Mouse (Mus musculus) G1E (cell line): ENCODE results near the gene Cat. TPM values are rescaled to one million over a fixed set of nuclear protein-coding genes. Genes with fewer than 3 reads are reported as not detected.
A peak's percentile ranks its signal among the peaks of the same experiment; 100 is the strongest.

ENCODE experiments used
- ATAC-seq: 2 replicates; pipeline ENCODE4 v1.8.0; 2016; ENCODE audit warnings: mild to moderate bottlenecking; ENCODE audit not compliant: insufficient number of reproducible peaks, poor library complexity, low FRiP score, severe bottlenecking; ENCODE audit errors: extremely low read depth
- DNase-seq: peaks from one replicate; pipeline ENCODE4 v3.0.0; 2012; ENCODE audit warnings: low spot score
- H3K27me3 ChIP-seq: 2 replicates; pipeline ENCODE4 v1.6.1; 2012; ENCODE audit warnings: mild to moderate bottlenecking, low read length, inconsistent platforms; ENCODE audit not compliant: insufficient read depth
- H3K36me3 ChIP-seq: replicated peaks from 2 replicates; pipeline ENCODE3; 2012; ENCODE audit warnings: mild to moderate bottlenecking, inconsistent platforms
- H3K4me1 ChIP-seq: 2 replicates; pipeline ENCODE4 v1.6.1; 2012; ENCODE audit warnings: low read depth, low read length, inconsistent platforms, mixed read lengths; ENCODE audit not compliant: insufficient read depth
- H3K4me3 ChIP-seq: 2 replicates; pipeline ENCODE4 v1.5.1; 2012; ENCODE audit warnings: low read depth, mild to moderate bottlenecking, inconsistent platforms, low read length, moderate library complexity, mixed read lengths
- H3K9me3 ChIP-seq: replicated peaks from 2 replicates; pipeline ENCODE4 v1.6.1; 2012; ENCODE audit warnings: inconsistent platforms
- CTCF ChIP-seq: IDR thresholded peaks from 2 replicates; pipeline ENCODE4 v1.5.1; 2012; ENCODE audit warnings: low read depth, low read length, inconsistent platforms, mixed read lengths
- GATA1 ChIP-seq: IDR thresholded peaks from 2 replicates; pipeline ENCODE4 v1.6.1; 2012; ENCODE audit warnings: borderline replicate concordance, low read length, inconsistent platforms, mixed read lengths
- GATA2 ChIP-seq: IDR thresholded peaks from 2 replicates; pipeline ENCODE4 v1.6.1; 2012; ENCODE audit warnings: low read depth, low read length, inconsistent platforms, borderline replicate concordance
- POLR2AphosphoS5 ChIP-seq: IDR thresholded peaks from 2 replicates; pipeline ENCODE4 v1.6.1; 2012; ENCODE audit warnings: low read depth, low read length, inconsistent platforms; ENCODE audit not compliant: insufficient replicate concordance
- TAL1 ChIP-seq: conservative IDR thresholded peaks from 2 replicates; pipeline ENCODE4 v1.6.1; 2012; ENCODE audit warnings: low read depth, low read length, inconsistent platforms, mixed read lengths
- polyA plus RNA-seq: library from polyadenylated mRNA; stranded (reverse); fragments of >175 nt; gene quantifications from 2 replicates; pipeline ENCODE4 v1.2.3, GENCODE M21; 2012
- total RNA-seq, 2 experiments: library from RNA; stranded (forward) in 1 of 2; stranded (reverse) in 1 of 2; fragments of 200-1000 nt in 1 of 2; fragments of >200 nt in 1 of 2; fragmentation: Nextera tagmentation in 1 of 2; gene quantifications; 2 replicates each; pipeline ENCODE4 v1.2.3; 2014 to 2017

Gene Cat
- total and polyA plus RNA-seq, 3 experiments = 122 to 325 (median 144) TPM

DNA sequence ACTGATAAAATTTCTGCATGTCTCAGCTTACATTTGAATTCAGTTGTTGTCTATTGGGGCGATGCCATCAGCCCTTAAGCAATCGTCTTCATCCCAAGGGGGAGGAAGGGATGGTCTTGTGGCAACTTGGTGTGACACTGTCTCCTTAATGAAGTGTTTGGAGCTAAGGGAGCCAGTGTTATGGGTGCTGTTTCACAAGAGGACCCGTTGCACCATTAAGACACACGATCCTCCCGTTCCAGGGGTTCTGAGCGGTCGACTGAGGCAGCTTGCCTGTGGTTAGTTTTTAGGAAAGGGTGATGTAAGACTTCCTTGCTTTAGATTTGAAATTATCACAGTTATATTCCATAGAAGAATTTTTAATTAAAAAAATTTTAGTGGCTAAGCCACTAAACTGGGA, 35.1 kb downstream of the Cat start:
- H3K27me3 ChIP-seq = peaks cover 7% of the 10 kb centered on the region
- DNase-seq = no peak
- H3K4me1 ChIP-seq = peaks cover 1% of the 10 kb centered on the region; the same call in 1 of the 2 replicates
- TF ChIP-seq POLR2AphosphoS5 = no peak
- no peak for TF ChIP-seq TAL1
- H3K4me3 ChIP-seq = no peak overlapping the region
- peaks cover 36% of the 10 kb centered on the region for H3K36me3 ChIP-seq
- ATAC-seq = no peak
- no peaks in the 10 kb centered on the region for H3K9me3 ChIP-seq

- H3K36me3 ChIP-seq = peaks cover 29% of the 10 kb centered on the region
- peaks cover 1% of the 10 kb centered on the region; the same call in 1 of the 2 replicates for H3K4me1 ChIP-seq
- no peak for ATAC-seq
- no peak for DNase-seq
- no peaks in the 10 kb centered on the region for H3K9me3 ChIP-seq
- peaks cover 10% of the 10 kb centered on the region for H3K27me3 ChIP-seq
- no peak for TF ChIP-seq CTCF
- no peak for TF ChIP-seq GATA2
- TF ChIP-seq POLR2AphosphoS5 = no peak
- TF ChIP-seq GATA1 = no peak
- no peak for TF ChIP-seq TAL1
- no peak overlapping the region for H3K4me3 ChIP-seq
These were observed 35.9 kb downstream of the Cat start for GRCm38 (mm10) chr2:103448947-103449560.

GRCm38 (mm10) chr2:103446326-103446725, 38.6 kb downstream of the Cat start:
- ATAC-seq (no peak), DNase-seq (no peak)
- Histone ChIP-seq H3K4me1 (peaks cover 1% of the 10 kb centered on the region; the same call in 1 of the 2 replicates), H3K4me3 (no peak overlapping the region), H3K9me3 (no peaks in the 10 kb centered on the region), H3K27me3 (peaks cover 26% of the 10 kb centered on the region), H3K36me3 (peaks cover 2% of the 10 kb centered on the region)
- TF ChIP-seq GATA1 (no peak), CTCF (no peak)

DNA sequence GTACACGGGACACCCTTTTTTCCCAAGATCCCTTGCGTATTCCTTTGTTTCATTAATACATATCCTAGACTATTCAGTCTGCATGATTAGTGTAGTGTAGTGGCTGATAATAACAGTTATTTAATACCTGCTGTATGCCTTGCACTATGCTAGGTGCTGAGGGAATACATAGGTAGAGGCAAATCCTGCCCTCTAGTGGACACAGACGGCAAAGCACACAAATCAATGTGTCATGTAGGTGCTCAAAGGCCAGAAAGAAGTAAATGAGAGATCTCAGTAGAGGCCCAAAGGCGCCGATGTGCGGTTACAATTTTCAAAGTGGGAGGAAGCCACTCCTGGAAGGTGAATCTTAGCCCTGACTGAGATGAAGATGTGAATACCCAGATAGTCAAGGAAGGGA, 39.2 kb downstream of the Cat start:
- TF ChIP-seq GATA2 (no peak), POLR2AphosphoS5 (no peak), TAL1 (no peak), GATA1 (no peak), CTCF (peak; percentile 86)

GRCm38 (mm10) chr2:103439710-103440109, 45.2 kb downstream of the Cat start:
- Histone ChIP-seq H3K4me3 (no peak overlapping the region), H3K4me1 (peaks cover 7% of the 10 kb centered on the region; the same call in 1 of the 2 replicates), H3K27me3 (peaks cover 55% of the 10 kb centered on the region), H3K36me3 (no peaks in the 10 kb centered on the region), H3K9me3 (no peaks in the 10 kb centered on the region)
- ATAC-seq (peak; percentile 22; the same call in 1 of the 2 replicates), DNase-seq (peak; percentile 26)
- TF ChIP-seq GATA1 (no peak), CTCF (peak; percentile 49; the same call in 1 of the 2 replicates)

More for the DNA sequence above, 39.2 kb downstream of the Cat start:
- no peaks in the 10 kb centered on the region for H3K9me3 ChIP-seq
- H3K36me3 ChIP-seq = no peaks in the 10 kb centered on the region
- peaks cover 1% of the 10 kb centered on the region; the same call in 1 of the 2 replicates for H3K4me1 ChIP-seq
- H3K4me3 ChIP-seq = no peak overlapping the region
- H3K27me3 ChIP-seq = peaks cover 26% of the 10 kb centered on the region
- ATAC-seq (0 out of 2 replicates have a peak, but pooled peaks have one; percentile 34), DNase-seq (peak; percentile 10)

GRCm38 (mm10) chr2:103439071-103439622, 45.8 kb downstream of the Cat start:
- ATAC-seq (no peak), DNase-seq (no peak)
- Histone ChIP-seq H3K4me3 (no peak overlapping the region), H3K4me1 (peaks cover 7% of the 10 kb centered on the region; the same call in 1 of the 2 replicates), H3K36me3 (no peaks in the 10 kb centered on the region), H3K27me3 (peaks cover 56% of the 10 kb centered on the region), H3K9me3 (no peaks in the 10 kb centered on the region)
- TF ChIP-seq GATA1 (no peak), CTCF (no peak), GATA2 (no peak), TAL1 (no peak), POLR2AphosphoS5 (no peak)

DNA sequence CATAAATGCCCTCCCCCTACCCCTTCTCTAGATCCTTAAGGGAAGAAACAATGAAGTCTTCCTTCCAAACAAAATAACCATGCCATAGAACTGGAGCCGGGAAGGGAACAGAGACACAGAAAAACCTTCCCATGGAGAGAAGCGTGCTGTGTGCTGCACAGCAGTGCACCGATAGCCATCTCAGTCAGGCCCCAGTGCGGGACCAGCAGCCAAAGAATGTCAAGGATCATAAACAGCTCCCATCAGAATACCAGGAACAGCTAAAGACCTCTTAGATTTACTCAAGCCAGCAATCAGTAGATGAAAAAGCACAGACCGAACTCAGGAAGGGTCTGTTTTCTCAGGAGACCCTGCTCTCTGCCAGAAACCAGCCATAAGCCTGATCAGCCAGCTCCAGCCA, 48.4 kb downstream of the Cat start:
- H3K4me3 ChIP-seq = no peak overlapping the region
- DNase-seq = no peak
- peaks cover 7% of the 10 kb centered on the region; the same call in 1 of the 2 replicates for H3K4me1 ChIP-seq
- TF ChIP-seq TAL1 (no peak), POLR2AphosphoS5 (no peak), GATA2 (no peak), CTCF (no peak), GATA1 (no peak)
- no peaks in the 10 kb centered on the region for H3K36me3 ChIP-seq
- H3K27me3 ChIP-seq = peaks cover 50% of the 10 kb centered on the region
- H3K9me3 ChIP-seq = no peaks in the 10 kb centered on the region
- no peak for ATAC-seq
